Mouse (Mus musculus) testis, postnatal 10 days (tissue): ENCODE results near the gene Rapgef5.

Experiments
- DNase-seq: peaks from one replicate; pipeline ENCODE4 v3.0.0; 2021; ENCODE audit warnings: low spot score

Gene Rapgef5

DNA sequence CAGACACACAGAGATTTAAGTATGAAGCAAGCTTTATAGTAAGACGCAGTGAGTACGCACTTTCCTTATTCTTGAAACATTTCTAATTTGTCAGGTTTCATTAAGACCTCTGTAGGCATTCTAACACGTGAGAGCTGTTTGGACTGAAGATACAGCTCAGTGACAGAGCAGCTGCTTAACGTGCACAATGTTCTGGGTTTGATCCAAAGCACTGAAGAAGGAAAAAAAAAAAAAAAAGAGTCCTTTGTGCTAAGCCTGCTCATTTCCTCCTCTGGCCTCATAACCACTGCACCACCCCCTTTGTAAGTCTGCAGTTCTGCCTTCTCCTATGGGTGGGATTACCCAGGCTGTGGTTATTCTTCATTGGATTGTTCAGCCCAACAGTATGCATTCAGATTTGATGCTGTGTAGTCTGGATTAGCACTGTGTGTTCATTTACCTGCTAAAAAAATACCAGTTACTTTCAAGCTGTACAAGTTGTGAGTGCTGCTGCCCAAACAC lies 103.3 kb downstream of the Rapgef5 start:
- no peak for DNase-seq

DNA sequence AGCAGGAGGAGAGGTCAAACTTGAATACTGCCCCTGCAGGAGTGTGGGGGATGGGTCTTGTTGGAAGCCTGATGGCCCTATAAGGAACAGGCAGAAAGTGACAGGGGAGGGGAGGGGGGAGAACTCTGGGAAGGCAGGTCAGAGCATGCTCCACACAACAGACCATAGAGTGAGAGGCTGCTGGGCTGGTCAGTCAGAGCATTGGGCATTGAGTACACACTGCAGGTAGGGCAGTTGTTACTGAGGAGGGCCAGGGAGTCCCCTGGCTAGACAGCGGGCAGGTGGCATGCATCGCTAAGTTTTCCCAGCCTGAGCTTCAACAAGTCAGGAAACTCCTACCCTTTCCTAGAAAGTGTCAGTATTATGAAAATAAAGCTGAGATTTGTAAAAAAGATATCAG lies 106.7 kb downstream of the Rapgef5 start:
- DNase-seq = no peak

DNA sequence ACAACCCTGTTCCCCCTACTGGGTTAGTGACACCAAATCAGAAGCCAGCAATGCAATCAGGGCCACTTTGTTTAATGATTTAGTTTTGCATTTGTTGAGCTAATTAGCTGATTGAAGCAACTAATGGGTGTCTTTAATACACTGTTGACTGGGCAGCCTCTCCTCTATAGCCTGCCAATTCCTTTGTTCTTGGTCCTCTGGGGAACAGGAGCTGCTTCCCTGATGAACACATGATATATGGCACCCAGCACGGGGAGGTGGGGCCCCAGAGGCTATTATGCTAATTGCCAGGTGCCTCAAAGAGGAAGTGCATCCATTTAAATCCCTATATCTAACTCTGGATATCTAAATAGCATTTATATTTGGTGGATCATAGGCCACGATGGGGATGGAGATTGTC lies 111.0 kb downstream of the Rapgef5 start:
- DNase-seq = no peak

DNA sequence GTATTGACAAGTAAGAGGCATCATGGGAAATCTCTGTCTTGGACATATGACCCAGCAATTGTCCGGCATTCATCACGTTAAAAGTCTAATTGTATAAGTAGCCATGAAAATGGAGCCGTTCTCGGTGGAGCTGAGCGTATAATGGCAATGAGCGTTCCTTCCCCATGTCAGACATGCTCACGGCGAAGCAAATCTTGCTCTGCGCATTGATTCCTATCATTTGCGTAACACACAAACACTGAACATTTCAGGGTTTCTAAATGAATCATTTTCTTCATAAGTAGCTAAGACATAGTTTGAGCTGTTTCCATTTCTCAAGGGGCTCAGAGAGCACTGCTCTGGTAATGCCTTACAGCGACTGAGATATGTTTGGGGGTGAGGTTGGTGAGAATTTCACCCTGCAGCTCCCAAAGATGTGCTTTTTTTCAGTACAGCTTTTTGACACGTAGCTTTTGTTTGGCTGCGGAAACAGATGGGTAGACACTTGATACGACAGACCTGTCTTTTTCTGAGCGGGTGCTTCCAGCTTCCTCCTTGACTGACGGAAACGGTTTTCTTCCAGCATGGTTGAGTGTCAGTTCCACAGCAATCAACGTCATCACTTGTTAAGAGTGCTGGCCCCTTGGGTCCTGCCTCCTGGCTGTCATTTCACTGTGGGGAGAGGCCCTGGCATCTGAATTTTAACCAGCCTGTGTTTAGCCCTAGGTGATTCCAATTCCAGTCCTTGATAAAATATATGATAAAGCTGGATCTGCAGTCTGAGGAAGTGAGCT lies 112.2 kb downstream of the Rapgef5 start:
- no peak for DNase-seq

DNA sequence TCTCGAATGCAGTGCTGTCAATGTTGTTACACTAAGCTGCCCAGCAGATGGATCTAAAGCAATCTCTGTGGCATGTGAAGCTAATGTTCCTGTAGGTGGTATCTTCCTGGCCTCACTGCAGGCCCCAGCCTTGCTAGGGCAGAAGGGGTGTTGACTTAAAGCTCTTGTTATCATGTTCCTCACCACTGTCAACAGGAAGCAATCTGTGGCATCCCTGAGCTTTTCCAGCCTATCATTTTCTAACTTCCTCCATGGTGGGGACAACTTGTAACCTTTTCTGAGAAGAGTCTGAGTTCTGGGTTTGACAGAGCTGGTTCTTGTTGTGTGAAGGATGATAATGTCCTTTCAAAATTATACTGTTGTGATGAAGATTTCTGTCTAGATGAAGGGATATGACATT lies 115.9 kb downstream of the Rapgef5 start:
- no peak for DNase-seq

DNA sequence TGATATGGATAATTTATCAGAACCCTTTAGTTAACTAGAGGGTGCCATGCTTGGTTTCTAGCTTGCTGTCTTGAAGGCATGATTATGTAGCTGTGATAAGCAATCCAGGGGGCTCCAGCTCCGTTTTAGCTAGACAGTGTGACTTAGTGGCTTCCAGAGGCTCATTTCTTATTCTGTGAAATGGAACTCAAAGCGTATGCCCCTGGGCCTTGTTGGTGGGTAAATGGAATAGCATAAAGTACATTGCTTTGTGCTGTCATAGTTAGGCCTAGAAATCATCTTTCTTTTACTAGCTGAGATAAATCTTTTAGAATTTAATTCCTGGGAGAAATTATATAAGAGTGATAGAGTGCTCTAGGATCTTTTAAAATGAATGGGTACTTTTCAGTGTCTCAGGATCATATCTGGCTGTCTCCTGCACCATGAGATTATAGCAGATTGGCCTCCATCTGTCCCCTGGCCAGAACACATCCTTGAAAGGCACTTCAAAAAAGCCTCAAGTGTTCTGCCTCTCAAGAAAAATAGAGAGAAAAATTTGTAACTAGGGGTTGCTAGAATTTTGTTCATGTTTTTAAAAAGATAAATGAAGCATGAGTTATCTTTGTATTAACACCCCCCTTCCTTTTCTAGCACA lies 120.0 kb downstream of the Rapgef5 start:
- no peak for DNase-seq

DNA sequence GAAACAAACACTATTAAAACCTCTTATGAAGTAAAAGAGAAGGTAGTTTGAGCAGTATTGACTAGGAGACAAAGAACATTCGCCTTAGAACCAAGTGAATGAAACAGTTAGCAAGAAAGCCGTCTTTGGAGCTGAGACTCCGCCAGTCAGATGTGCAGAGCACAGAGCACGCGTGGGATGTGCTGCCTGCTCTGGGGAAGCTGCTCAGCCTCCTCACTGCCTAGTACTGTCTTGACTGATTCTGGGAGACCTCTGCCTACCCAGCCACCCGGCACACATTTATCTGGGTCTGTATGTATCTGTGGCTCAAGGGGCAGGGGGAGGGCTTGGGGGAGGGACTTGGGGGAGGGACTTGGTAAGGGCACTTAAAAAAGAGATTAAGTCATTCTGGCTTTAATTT lies 120.7 kb downstream of the Rapgef5 start:
- no peak for DNase-seq

DNA sequence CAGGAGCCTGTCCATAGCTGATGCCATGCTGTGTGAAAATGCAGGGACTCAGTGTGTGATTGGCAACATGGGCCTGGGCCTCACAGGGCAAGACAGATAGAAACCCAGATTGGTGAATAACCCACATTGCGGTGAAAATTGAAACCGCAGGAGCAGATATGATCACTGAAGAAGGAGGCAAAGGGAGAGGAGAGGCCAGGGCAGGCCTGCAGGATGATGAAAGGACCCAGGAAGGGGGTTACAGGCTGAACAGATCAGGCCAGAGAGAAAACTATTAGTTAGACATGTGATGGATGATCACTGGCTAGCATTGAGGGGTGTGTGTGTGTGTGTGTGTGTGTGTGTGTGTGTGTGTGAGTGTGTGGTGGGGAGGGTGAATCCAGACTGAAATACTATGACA lies 122.6 kb downstream of the Rapgef5 start:
- no peak for DNase-seq

DNA sequence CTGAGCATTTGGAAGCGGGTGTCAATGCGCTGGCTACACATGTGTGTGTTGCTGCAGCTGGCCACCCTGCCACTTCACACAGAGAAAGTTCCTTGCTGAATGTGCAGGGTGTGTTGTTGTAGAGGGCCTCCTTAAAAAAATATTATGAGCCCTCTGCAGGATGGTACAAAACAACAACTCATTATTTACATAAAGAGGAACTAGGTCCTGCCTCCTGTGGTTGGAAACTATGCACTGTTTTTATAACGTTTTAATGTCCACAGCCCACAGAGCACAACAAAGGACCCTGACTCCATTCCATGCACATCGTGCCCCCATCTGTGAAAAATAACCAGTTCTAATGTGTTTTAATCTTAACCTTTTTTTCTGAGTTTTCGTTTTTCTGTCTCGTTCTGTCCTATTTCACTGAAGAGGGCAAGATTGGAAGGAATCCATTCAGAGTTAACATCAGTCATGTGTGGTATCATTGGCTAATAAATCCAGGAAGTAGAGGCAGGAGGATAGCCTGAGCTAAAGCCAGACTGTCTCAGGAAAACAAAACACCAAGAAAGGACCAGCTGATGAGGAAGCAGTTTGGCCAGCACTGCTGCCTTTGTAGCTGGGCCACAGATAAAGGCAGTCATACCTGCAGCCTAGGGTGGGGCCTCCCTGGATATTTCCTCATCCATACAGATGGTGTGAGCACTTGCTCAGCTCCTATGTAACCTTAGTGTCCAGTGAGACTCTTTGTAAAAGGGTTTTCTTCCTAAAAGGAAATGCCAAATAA lies 123.3 kb downstream of the Rapgef5 start:
- DNase-seq = no peak

DNA sequence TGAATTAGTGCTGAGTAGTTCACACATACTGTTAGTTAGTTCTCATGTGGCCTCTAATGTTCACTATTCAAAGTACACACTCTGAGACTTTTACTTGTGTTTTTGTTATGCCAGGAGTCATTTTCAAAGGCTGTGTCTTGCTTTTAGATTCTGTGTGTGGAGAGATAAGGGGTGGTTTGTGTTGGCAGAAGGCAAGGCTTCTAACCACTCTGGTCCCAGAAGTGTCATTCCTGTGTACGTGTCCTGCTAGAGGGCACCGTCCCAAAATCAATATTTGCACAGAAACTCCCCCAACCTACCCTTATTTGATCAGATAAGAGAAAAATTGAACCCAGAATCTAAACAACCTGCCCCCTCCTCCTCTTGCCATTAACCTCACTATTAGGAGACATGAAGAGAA lies 126.2 kb downstream of the Rapgef5 start:
- no peak for DNase-seq

DNA sequence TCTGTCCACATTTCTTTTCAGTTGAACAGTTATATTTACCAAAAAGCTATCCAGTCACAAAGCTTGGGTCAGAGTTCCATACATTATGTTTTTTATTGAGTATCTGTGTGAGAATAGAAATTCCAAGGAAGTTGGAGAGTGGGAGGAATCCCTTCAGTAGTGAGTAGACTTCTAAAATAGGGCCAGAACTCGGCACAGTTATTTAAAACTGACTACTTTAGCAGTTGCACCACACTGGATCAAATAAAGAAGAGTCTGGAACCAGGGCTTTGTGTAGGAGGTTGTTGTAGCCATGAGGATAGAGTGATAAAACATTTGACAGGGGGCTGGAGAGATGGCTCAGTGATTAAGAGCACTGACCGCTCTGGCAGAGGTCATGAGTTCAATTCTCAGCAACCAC lies 129.5 kb downstream of the Rapgef5 start:
- DNase-seq = no peak

DNA sequence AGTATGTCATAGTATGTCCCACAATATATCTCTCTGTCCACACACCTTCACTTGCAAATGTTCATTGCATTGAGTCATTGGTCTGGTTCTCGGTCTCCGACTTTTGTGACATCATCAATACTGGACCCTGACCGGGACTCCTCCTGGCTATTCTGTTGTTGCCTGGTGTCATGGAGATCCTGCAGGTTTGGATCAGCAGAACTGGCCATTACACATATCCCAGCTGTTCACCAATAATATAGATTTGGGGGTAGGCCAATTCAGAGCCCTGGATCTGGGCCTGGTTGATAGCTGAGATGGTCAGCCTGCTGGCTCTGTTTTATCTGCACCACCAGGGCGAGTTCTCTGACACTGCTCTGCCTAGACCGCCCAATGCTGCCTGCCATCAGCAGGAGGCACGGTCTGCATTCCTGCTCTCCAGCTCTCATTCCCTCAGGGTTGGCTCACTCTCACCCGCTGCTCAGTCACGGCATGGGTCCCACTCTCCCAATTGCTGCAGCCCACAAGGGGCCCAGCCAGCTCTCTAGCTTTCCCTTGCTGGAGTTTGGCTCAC lies 137.7 kb downstream of the Rapgef5 start:
- no peak for DNase-seq

DNA sequence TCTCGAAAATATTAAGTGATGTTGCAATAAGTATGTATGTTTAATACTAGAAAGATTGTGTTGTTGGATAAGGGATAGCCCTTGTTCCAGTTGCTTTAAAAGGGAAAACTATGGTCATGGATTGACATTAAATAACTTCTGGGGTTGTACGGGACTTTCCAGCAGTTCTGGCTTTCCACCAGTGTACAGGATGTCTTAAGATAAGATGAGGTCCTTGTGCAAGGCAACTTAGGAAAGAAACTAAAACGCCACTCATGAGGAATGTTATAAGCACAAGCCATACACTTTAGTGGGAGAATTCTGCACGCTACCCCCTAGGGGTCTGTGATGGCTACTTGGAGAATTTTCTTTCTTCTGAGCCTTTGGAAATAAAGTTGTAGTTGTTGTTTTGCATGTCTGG lies 140.7 kb downstream of the Rapgef5 start:
- no peak for DNase-seq

DNA sequence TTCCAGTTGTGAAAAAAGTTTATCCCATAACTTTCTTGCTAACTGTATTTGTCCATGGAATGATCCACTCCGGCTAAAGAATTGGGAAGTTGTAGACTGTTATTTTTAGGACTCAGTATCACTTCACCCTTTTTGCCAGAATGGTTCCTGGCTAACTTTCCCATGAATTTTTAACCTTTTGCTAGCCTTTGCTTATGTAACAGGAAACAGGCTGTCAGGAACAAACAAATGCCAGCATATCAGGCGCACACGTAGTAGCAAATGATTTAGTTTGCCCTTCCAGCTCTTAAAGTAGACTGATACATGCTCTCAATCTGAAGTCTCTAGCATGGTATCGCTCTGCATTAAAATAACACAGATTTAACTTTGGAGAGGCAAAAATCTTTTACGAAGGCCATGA lies 141.5 kb downstream of the Rapgef5 start:
- DNase-seq = no peak

DNA sequence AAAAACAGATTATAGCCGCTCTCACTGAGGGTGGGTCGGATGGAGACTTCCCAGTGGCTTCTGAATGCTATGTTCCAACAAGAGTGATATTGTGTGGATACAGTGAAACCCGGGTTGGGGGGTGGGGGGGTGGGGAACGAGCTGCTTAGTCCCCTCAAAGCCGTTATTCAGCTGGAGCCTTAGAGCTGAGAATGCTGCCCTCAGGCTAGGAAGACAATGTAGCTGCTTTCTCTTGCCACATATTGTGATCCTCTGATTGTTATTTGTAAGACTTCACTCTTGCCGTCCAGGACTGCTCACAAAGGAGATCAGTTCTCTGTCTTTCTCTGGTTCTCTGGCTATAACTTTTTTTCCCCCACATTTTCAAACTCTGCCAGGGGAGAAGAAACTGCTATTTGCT lies 142.5 kb downstream of the Rapgef5 start:
- no peak for DNase-seq

DNA sequence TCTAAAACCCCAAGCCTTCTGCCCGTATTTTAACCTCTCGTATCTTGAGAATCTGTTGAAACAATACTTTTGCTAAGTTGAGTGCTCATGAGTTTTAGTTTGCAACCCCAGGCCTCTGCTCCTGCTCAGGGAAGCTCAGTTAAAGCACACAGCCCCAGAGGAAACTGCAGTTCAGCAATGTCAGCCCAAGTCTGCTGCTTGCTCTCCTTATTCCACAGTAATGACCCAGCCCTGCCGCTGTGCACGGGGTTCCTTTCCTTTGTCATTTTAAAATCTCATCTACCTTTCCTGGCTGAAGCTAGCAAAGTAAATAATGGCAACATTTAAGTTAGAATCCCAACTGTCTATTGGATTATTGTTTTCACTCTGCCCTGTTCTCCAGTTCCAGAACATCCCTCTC lies 144.1 kb downstream of the Rapgef5 start:
- no peak for DNase-seq

DNA sequence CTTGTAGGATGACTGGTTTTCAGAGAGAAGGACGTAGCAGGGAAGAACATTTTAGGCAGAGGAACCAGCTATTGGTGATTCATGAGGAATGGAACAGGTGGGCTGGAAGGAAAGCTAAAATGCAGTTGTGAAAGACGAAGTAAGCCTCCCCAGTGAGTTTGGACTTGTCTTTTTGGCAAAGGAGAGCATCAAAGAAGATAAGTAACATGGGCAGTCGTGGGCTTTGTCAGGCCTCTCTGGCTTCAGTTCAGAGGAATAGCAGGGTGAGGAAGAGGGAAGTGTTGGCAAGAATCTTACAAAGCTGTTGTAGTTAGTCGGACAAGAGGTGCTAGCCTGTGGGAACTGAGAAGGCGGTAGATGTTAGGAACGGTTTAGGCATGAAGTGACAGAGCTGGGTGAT lies 145.6 kb downstream of the Rapgef5 start:
- DNase-seq = no peak

DNA sequence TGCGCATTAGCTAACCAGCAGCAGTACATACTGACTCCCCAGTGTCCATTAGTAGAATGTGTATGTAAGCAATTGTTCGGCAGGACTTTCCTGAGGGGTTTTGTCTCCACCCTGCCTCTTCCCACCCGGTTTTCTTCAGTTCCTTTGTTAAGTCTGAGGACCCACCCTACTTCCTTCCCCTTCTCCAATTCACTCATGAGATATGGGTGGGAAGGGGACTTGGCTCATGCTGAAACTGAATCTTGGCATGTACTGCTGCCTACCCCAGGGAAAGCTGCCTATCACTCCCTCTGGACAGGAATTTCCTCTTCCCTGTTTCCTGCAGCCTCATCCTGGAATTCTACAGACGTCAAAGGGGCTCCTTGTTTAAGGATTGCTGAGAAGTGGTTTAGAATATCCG lies 147.4 kb downstream of the Rapgef5 start:
- no peak for DNase-seq

DNA sequence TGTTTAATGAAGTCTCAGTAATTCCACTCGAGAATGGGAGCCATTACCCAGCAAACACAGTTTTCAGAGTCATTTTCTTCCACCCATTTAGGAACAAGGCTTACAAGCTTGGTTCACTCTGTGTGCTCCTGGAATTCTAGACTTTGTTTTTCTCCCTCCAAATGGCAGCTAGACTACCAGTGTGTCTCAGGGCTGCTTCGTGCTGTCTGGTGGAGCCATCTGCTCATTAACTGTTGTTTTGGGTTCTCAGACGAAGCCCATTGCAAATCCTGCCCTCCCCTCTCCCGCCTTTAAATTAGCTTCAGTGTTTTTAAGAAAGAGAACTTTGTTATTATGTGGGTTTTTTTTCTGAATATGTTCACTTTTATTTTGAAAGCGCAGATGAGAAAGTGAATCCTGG lies 148.4 kb downstream of the Rapgef5 start:
- no peak for DNase-seq

DNA sequence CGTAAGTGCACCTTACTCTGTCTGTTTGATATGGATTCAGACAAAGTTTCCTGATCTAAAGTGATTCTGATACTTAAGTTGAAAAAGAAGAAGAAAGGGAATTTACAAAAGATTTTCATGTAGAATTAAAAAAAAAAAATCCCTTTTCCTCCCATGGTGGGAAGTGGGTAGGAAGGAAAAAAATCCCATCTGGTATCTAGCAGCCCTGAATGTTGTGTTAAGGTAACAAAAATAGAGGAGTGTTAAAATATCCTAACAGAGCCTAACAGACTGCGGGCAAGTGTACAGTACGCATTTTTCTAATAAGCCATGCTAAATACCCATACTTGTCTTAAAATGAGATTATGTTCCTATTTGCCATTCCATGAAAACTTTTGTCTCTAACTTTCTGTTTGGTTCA lies 150.1 kb downstream of the Rapgef5 start:
- DNase-seq = no peak

DNA sequence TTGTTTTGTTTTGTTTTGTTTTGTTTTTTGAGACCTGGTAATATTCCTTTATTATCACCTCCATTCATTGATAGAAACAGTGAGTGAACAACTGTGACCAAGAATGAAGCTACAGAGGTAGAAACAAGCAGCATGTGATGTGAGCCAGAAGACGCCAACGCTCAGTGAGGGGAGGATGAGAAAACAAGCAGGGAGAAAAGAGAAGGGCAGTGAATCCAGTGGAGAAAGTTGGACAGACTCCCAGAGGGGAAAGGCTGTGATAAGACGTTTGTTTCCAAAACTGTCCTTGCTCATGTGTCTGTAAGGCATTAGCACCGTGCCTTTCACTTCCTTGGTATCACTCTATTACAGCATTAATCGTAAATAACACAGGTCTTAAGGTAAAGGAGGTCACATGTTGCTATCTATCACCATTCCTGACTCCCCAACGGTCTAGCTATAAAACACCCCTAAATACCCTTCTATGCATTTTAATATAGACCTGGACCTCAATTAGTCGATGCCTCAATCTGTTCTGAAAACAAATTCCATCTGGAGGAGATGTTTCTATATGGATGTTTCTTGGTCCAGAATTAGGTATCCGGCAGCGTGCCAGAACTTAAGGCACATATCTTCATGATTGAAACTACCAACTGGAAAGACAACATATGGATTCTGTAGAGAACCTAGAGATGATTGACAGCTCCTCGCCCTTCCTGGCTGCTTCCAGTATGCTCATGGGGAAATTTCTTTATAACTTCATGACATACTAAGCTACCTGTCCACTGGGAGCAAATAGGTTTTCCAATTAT lies 153.5 kb downstream of the Rapgef5 start:
- no peak for DNase-seq

DNA sequence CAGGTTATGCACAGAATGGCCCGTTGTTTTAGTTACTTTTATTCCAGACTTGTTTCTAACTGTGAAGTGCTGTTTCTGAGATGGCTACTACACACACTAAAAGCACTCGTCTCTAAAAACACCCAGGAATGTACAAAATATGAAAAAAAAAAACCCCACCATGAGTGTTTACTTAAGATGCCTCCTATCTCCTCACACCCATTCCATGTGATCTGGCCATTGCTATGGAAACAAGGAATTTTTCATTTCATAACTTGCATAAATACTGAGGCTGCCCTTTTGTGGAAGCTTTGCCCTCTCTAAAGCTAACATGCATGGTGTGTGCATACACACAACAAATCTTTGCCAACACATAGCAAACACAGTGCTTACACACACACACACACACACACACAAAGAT lies 156.9 kb downstream of the Rapgef5 start:
- DNase-seq = no peak
